Mouse (Mus musculus) ES-E14 (cell line): Measurements from ENCODE around the gene Mast4.

Experiments used
- CHD2 ChIP-seq: IDR thresholded peaks from 2 replicates; pipeline ENCODE4 v1.6.1; 2014; ENCODE audit warnings: mild to moderate bottlenecking, low read depth, low read length, inconsistent platforms
- HCFC1 ChIP-seq: IDR thresholded peaks from 2 replicates; pipeline ENCODE4 v1.6.1; 2012; ENCODE audit warnings: low read length, inconsistent platforms, borderline replicate concordance; ENCODE audit not compliant: insufficient read depth
- ZC3H11A ChIP-seq: IDR thresholded peaks from 2 replicates; pipeline ENCODE4 v1.6.1; 2012; ENCODE audit warnings: low read depth, mild to moderate bottlenecking, inconsistent platforms, low read length, borderline replicate concordance
- ZNF384 ChIP-seq: IDR thresholded peaks from 2 replicates; pipeline ENCODE4 v1.6.1; 2012; ENCODE audit warnings: low read depth, low read length, inconsistent platforms

- TF ChIP-seq HCFC1: no peak
- no peak for TF ChIP-seq ZC3H11A
- no peak for TF ChIP-seq ZNF384
- no peak for TF ChIP-seq CHD2
Observed at GRCm38 (mm10) chr13:102864840-102865239, 469.5 kb downstream of the Mast4 start.
